18 mouse cellular contexts compared by ENCODE assay signal in genomic region chr5:99375725-99376124, GRCm38 (mm10).
DNase-seq lines count a peak whose midpoint lies in the region; ATAC-seq and TF ChIP-seq lines count a peak whose summit lies in the region.
"Had no signal": no experiment of that assay in that cellular context is flagged by ENCODE, and none has a peak within 500 bp of the region (broad histone marks: within the 10 kb centered on the region; RNA-seq: fewer than 3 reads in every experiment).

No protein-coding gene starts in this region.

- H3K27me3 ChIP-seq in heart, embryonic 12.5 days (replicated peaks): no peaks in the 10 kb centered on the region
- no peaks in the 10 kb centered on the region for H3K27me3 ChIP-seq in testis, adult 2 months (ENCODE audit: control insufficient read depth, insufficient read depth, low read length)
- no peaks in the 10 kb centered on the region for H3K27me3 ChIP-seq in liver, postnatal 0 days (ENCODE audit: insufficient read depth, low read length)
- H3K27me3 ChIP-seq: stomach, embryonic 15.5 days had no signal

- intact Hi-C loops in left cerebral cortex, postnatal 4 days (cut with DNase I): no loop called here
- intact Hi-C loops in left cerebral cortex, postnatal 36 days (cut with DNase I): no loop called here

- TF ChIP-seq EP300 in liver, postnatal 0 days (IDR thresholded peaks at IDR 0.05; ENCODE audit: low read depth): no peak

- peaks cover 29% of the 10 kb centered on the region for H3K4me1 ChIP-seq in heart, embryonic 12.5 days (replicated peaks)
- peaks cover 7% of the 10 kb centered on the region for H3K4me1 ChIP-seq in testis, adult 2 months (ENCODE audit: control insufficient read depth, insufficient read depth, low read length)
- H3K4me1 ChIP-seq in liver, postnatal 0 days (ENCODE audit: insufficient read depth): peaks cover 17% of the 10 kb centered on the region

- no peak for TF ChIP-seq CTCF in testis, adult 2 months (IDR thresholded peaks at IDR 0.05; ENCODE audit: control insufficient read depth, insufficient read depth, insufficient replicate concordance, low read depth, low read length)
- no peak for TF ChIP-seq CTCF in liver, postnatal 0 days (IDR thresholded peaks at IDR 0.05; ENCODE audit: low read depth)

- no peak for DNase-seq in heart, adult 8-10 months (ENCODE audit: low spot score)
- no peak for DNase-seq in testis, postnatal 14 days (ENCODE audit: low spot score)
- peak; percentile 29 for DNase-seq in liver, postnatal 0 days
- no peak for DNase-seq in left cerebral cortex, postnatal 4 days
- no peak for DNase-seq in left cerebral cortex, postnatal 36 days (ENCODE audit: low spot score in 2 of 2)
- DNase-seq: B cell, adult 2 months; cerebellum, postnatal 14 days; gastrocnemius, postnatal 10 days; kidney, postnatal 10 days; lung, adult 18-20 months; right cerebral cortex, postnatal 25 days; thymus, postnatal 25 days had no signal

- peak overlapping the region; percentile 69 for H3K27ac ChIP-seq in heart, embryonic 12.5 days (ENCODE audit: poor library complexity, severe bottlenecking)
- no peak overlapping the region for H3K27ac ChIP-seq in testis, adult 2 months (ENCODE audit: control insufficient read depth, insufficient read depth, low read depth, low read length)
- H3K27ac ChIP-seq in liver, postnatal 0 days (ENCODE audit: low read depth): peak overlapping the region; percentile 39; the same call in 1 of the 2 replicates
- H3K27ac ChIP-seq: hindbrain, embryonic 13.5 days; neural tube, embryonic 13.5 days; stomach, embryonic 15.5 days had no signal

- no peak for TF ChIP-seq POLR2A in testis, adult 2 months (IDR thresholded peaks at IDR 0.05; ENCODE audit: control insufficient read depth, low read depth, low read length)

- WGBS in heart, embryonic 12.5 days: 41% methylated on average over 7 of the region's 7 CpGs
- 27% methylated on average over 7 of the region's 7 CpGs for WGBS in liver, postnatal 0 days (ENCODE audit: insufficient replicate concordance)

- H3K9me3 ChIP-seq in heart, embryonic 12.5 days (replicated peaks): no peaks in the 10 kb centered on the region
- H3K9me3 ChIP-seq in liver, postnatal 0 days (ENCODE audit: low read length): no peaks in the 10 kb centered on the region
- H3K9me3 ChIP-seq: hindbrain, embryonic 13.5 days; neural tube, embryonic 13.5 days; stomach, embryonic 15.5 days had no signal

- H3K9ac ChIP-seq in heart, embryonic 12.5 days: no peak overlapping the region
- no peak overlapping the region for H3K9ac ChIP-seq in liver, postnatal 0 days (replicated peaks)
- H3K9ac ChIP-seq: hindbrain, embryonic 13.5 days; neural tube, embryonic 13.5 days; stomach, embryonic 15.5 days had no signal

- H3K36me3 ChIP-seq in heart, embryonic 12.5 days: no peaks in the 10 kb centered on the region
- no peaks in the 10 kb centered on the region for H3K36me3 ChIP-seq in testis, adult 2 months (ENCODE audit: control insufficient read depth, insufficient read depth, low read length)
- no peaks in the 10 kb centered on the region for H3K36me3 ChIP-seq in liver, postnatal 0 days (replicated peaks; ENCODE audit: insufficient read depth, low read length)
- H3K36me3 ChIP-seq: hindbrain, embryonic 13.5 days; neural tube, embryonic 13.5 days; stomach, embryonic 15.5 days had no signal

- peak; percentile 75 for ATAC-seq in heart, embryonic 12.5 days (ENCODE audit: insufficient number of reproducible peaks, low FRiP score)
- ATAC-seq in liver, postnatal 0 days: peak; percentile 30
- ATAC-seq: intestine, embryonic 16.5 days had no signal

- H3K4me2 ChIP-seq in heart, embryonic 12.5 days: no peak overlapping the region
- no peak overlapping the region for H3K4me2 ChIP-seq in liver, postnatal 0 days (ENCODE audit: low read depth, low read length)
- H3K4me2 ChIP-seq: hindbrain, embryonic 13.5 days; neural tube, embryonic 13.5 days; stomach, embryonic 15.5 days had no signal

- H3K4me3 ChIP-seq in heart, embryonic 12.5 days: no peak overlapping the region
- peak overlapping the region; percentile 11; the same call in 1 of the 2 replicates for H3K4me3 ChIP-seq in testis, adult 2 months (ENCODE audit: control insufficient read depth, low read depth, low read length)
- no peak overlapping the region for H3K4me3 ChIP-seq in liver, postnatal 0 days (ENCODE audit: low read depth, low read length)
- H3K4me3 ChIP-seq: hindbrain, embryonic 13.5 days; neural tube, embryonic 13.5 days; stomach, embryonic 15.5 days had no signal
